Mouse (Mus musculus) hindbrain, embryonic 12.5 days (tissue): Measurements from ENCODE around the gene Fgf4. TPM values are rescaled to one million over a fixed set of nuclear protein-coding genes. Genes with fewer than 3 reads are reported as not detected.

Experiments
- ATAC-seq: fragments of 200-750 bp; cut with Nextera tagmentation; 2 replicates; pipeline ENCODE4 v1.8.0; 2017; ENCODE audit warnings: moderate TSS enrichment; ENCODE audit not compliant: low FRiP score
- H3K27ac ChIP-seq: fragments of 300-500 bp; sonication (generic); 2 replicates; pipeline ENCODE4 v1.5.1; 2016; ENCODE audit warnings: mild to moderate bottlenecking
- H3K27me3 ChIP-seq: fragments of 300-500 bp; sonication (generic); 2 replicates; pipeline ENCODE4 v1.6.1; 2016; ENCODE audit warnings: mild to moderate bottlenecking
- H3K36me3 ChIP-seq: fragments of 300-500 bp; sonication (generic); 2 replicates; pipeline ENCODE4 v1.6.1; 2016; ENCODE audit warnings: mild to moderate bottlenecking
- H3K4me1 ChIP-seq: fragments of 300-500 bp; sonication (generic); 2 replicates; pipeline ENCODE4 v1.6.1; 2016
- H3K4me2 ChIP-seq: fragments of 300-500 bp; sonication (generic); replicated peaks from 2 replicates; pipeline ENCODE4 v1.6.1; 2016; ENCODE audit warnings: mild to moderate bottlenecking
- H3K4me3 ChIP-seq: fragments of 300-500 bp; sonication (generic); 2 replicates; pipeline ENCODE4 v1.5.1; 2016; ENCODE audit warnings: mild to moderate bottlenecking
- H3K9ac ChIP-seq: fragments of 300-500 bp; sonication (generic); 2 replicates; pipeline ENCODE4 v1.6.1; 2016; ENCODE audit warnings: mild to moderate bottlenecking, moderate library complexity
- H3K9me3 ChIP-seq: fragments of 300-500 bp; sonication (generic); replicated peaks from 2 replicates; pipeline ENCODE4 v1.6.1; 2016; ENCODE audit warnings: mild to moderate bottlenecking
- WGBS: fragments of 180-500 bp; shearing (Covaris S2); methylation state at CpG from one replicate; pipeline ENCODE4 v1.1.7; 2016; 5-methylcytosine and 5-hydroxymethylcytosine counted together
- polyA plus RNA-seq: library from polyadenylated mRNA; unstranded; fragments of >200 nt; fragmentation: Nextera tagmentation; extraction: Ambion mirVana; gene quantifications from 2 replicates; pipeline ENCODE4 v1.2.1, GENCODE M21; 2016

The Fgf4 gene
- 0.13 and 0.46 TPM in 2 replicates for polyA plus RNA-seq

- Histone ChIP-seq H3K27ac (no peak within 1 kb of the TSS), H3K36me3 (no peaks in the 10 kb centered on the region), H3K9me3 (no peaks in the 10 kb centered on the region), H3K27me3 (peaks cover 34% of the 10 kb centered on the region), H3K4me1 (no peaks in the 10 kb centered on the region), H3K4me3 (no peak within 1 kb of the TSS), H3K9ac (no peak within 1 kb of the TSS), H3K4me2 (no peak within 1 kb of the TSS)
- ATAC-seq: no peak
These were observed at the start of gene Fgf4 for GRCm38 (mm10) chr7:144847067-144847466. Gene Fgf4, plus strand, starts transcription at chr7:144847367.

DNA sequence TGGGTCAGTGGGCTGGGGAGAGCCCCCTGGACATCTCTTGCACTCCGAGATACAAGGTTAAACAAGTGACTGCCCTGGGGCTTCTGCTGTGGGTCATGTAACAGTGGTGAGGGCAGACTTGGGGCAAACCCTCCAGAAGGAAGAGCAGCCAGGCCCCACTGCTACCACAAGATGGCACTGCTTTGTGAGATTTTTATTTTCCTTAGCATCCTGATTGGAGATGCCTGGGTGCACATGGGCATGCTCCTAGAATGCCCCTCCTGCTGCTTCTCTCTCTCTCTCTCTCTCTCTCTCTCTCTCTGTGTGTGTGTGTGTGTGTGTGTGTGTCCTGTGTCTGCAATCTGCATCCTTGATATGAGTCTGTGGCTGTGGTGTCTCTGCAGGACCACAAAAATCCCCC, 48.7 kb upstream of the Fgf4 start:
- ATAC-seq: peak; percentile 38; the same call in 1 of the 2 replicates
- Histone ChIP-seq H3K9ac (no peak overlapping the region), H3K4me1 (peaks cover 11% of the 10 kb centered on the region), H3K9me3 (no peaks in the 10 kb centered on the region), H3K4me2 (no peak overlapping the region), H3K27me3 (peaks cover 12% of the 10 kb centered on the region), H3K36me3 (no peaks in the 10 kb centered on the region), H3K27ac (no peak overlapping the region), H3K4me3 (no peak overlapping the region)
- 41% methylated on average over 1 of the region's 1 CpGs for WGBS

- Histone ChIP-seq H3K4me3 (no peak overlapping the region), H3K9ac (no peak overlapping the region), H3K36me3 (no peaks in the 10 kb centered on the region), H3K27ac (no peak overlapping the region), H3K9me3 (no peaks in the 10 kb centered on the region), H3K27me3 (0 out of 2 replicates have a peak, but pooled peaks cover 3% of the 10 kb centered on the region), H3K4me1 (peaks cover 8% of the 10 kb centered on the region; the same call in 1 of the 2 replicates), H3K4me2 (no peak overlapping the region)
- no peak for ATAC-seq
- WGBS: 61% methylated on average over 6 of the region's 6 CpGs
These were observed 40.1 kb upstream of the Fgf4 start for GRCm38 (mm10) chr7:144807036-144807435.

DNA sequence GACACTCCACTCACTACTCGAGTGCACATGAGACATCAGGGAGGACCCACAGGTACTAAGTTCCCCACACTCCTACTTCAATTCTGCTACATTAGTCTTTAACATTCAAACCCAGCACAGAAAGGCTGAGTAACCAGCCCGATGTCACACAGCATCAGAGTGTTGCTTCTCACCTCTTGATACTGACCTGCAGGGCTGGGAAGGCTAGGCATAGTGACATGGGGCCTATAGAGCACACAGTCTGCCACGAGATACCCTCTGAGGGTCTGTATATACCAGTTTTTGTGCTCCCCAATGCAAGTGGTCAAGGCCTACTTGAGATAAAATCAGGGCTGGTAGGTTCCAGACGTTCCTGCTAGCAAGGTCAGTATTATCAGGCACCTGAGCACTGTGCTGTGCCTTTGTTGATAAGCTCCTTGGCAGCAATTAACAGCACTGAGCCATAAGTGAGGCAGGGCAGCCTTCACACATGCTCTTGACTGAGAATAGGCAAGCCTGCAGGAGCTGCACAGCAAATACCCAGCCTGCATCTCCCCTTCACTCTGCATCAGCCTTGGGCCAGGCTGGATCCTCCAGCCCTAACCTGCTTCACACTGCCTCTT, 39.1 kb upstream of the Fgf4 start:
- WGBS: 67% methylated on average over 4 of the region's 4 CpGs
- H3K36me3 ChIP-seq: no peaks in the 10 kb centered on the region
- no peaks in the 10 kb centered on the region for H3K9me3 ChIP-seq
- H3K4me3 ChIP-seq: no peak overlapping the region
- no peak overlapping the region for H3K4me2 ChIP-seq
- no peak for ATAC-seq
- no peak overlapping the region for H3K9ac ChIP-seq
- H3K27me3 ChIP-seq: 0 out of 2 replicates have a peak, but pooled peaks cover 3% of the 10 kb centered on the region
- peaks cover 8% of the 10 kb centered on the region; the same call in 1 of the 2 replicates for H3K4me1 ChIP-seq
- H3K27ac ChIP-seq: no peak overlapping the region

DNA sequence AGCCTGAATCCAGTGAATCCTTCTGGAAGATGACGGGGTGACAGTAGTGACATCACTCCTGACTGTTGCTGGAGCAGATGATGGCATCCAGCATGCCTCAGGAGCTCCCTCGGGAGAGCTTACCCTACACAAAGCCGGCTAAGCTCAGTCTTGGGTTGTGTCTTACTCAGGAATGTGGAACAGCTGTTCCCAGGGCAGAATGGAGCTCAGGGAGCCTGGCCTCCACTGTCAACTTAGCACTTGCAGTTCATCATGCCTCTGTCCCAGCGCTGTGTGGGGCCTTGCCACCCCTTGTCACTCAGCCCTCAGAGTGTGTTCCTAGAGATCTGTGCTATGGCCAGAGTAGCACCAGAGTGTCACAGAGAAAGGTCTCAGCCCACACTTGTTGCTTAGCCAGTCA, 35.6 kb upstream of the Fgf4 start:
- no peak overlapping the region; the same call in 1 of the 2 replicates for H3K9ac ChIP-seq
- 0 out of 2 replicates have a peak, but pooled peaks cover 3% of the 10 kb centered on the region for H3K27me3 ChIP-seq
- no peak overlapping the region for H3K27ac ChIP-seq
- no peaks in the 10 kb centered on the region for H3K9me3 ChIP-seq
- WGBS: 51% methylated on average over 4 of the region's 4 CpGs
- H3K4me2 ChIP-seq: no peak overlapping the region
- H3K4me1 ChIP-seq: peaks cover 15% of the 10 kb centered on the region
- H3K36me3 ChIP-seq: no peaks in the 10 kb centered on the region
- no peak overlapping the region for H3K4me3 ChIP-seq
- ATAC-seq: no peak

- whole genome bisulfite sequencing: 23% methylated on average over 7 of the region's 7 CpGs
- Histone ChIP-seq H3K9me3 (peaks cover 20% of the 10 kb centered on the region; the same call in 1 of the 2 replicates), H3K36me3 (no peaks in the 10 kb centered on the region), H3K4me3 (no peak overlapping the region), H3K9ac (no peak overlapping the region), H3K4me1 (peaks cover 12% of the 10 kb centered on the region), H3K27me3 (peaks cover 12% of the 10 kb centered on the region), H3K4me2 (no peak overlapping the region), H3K27ac (no peak overlapping the region)
- ATAC-seq: no peak
These were observed 25.3 kb upstream of the Fgf4 start for GRCm38 (mm10) chr7:144821901-144822300.

GRCm38 (mm10) chr7:144823988-144824387, 23.2 kb upstream of the Fgf4 start:
- peaks cover 17% of the 10 kb centered on the region for H3K4me1 ChIP-seq
- WGBS: 86% methylated on average over 2 of the region's 2 CpGs
- ATAC-seq: no peak
- H3K27me3 ChIP-seq: peaks cover 28% of the 10 kb centered on the region
- H3K27ac ChIP-seq: no peak overlapping the region
- no peak overlapping the region for H3K9ac ChIP-seq
- H3K36me3 ChIP-seq: no peaks in the 10 kb centered on the region
- peaks cover 1% of the 10 kb centered on the region; the same call in 1 of the 2 replicates for H3K9me3 ChIP-seq
- no peak overlapping the region for H3K4me3 ChIP-seq
- no peak overlapping the region for H3K4me2 ChIP-seq

- no peak for ATAC-seq
- Histone ChIP-seq H3K4me1 (peaks cover 12% of the 10 kb centered on the region), H3K4me3 (no peak overlapping the region), H3K9ac (no peak overlapping the region), H3K36me3 (no peaks in the 10 kb centered on the region), H3K4me2 (no peak overlapping the region), H3K27ac (no peak overlapping the region), H3K9me3 (no peaks in the 10 kb centered on the region), H3K27me3 (peaks cover 47% of the 10 kb centered on the region)
- 28% methylated on average over 11 of the region's 11 CpGs for WGBS
These were observed 18.8 kb upstream of the Fgf4 start for GRCm38 (mm10) chr7:144828369-144828768.

- no peak within 1 kb of the TSS for H3K27ac ChIP-seq
- H3K9me3 ChIP-seq: no peaks in the 10 kb centered on the region
- H3K36me3 ChIP-seq: no peaks in the 10 kb centered on the region
- H3K27me3 ChIP-seq: peaks cover 81% of the 10 kb centered on the region
- peak within 1 kb of the TSS; percentile 33; the same call in 1 of the 2 replicates for H3K9ac ChIP-seq
- 2% methylated on average over 43 of the region's 43 CpGs for WGBS
- ATAC-seq: no peak
- H3K4me2 ChIP-seq: peak within 1 kb of the TSS; percentile 54
- H3K4me3 ChIP-seq: peak within 1 kb of the TSS; percentile 43
- H3K4me1 ChIP-seq: peaks cover 14% of the 10 kb centered on the region
These were observed 9.2 kb upstream of the Fgf4 start, which contains the start of gene Fgf3 for GRCm38 (mm10) chr7:144837891-144838488. Gene Fgf3, plus strand, starts transcription at chr7:144838083.

DNA sequence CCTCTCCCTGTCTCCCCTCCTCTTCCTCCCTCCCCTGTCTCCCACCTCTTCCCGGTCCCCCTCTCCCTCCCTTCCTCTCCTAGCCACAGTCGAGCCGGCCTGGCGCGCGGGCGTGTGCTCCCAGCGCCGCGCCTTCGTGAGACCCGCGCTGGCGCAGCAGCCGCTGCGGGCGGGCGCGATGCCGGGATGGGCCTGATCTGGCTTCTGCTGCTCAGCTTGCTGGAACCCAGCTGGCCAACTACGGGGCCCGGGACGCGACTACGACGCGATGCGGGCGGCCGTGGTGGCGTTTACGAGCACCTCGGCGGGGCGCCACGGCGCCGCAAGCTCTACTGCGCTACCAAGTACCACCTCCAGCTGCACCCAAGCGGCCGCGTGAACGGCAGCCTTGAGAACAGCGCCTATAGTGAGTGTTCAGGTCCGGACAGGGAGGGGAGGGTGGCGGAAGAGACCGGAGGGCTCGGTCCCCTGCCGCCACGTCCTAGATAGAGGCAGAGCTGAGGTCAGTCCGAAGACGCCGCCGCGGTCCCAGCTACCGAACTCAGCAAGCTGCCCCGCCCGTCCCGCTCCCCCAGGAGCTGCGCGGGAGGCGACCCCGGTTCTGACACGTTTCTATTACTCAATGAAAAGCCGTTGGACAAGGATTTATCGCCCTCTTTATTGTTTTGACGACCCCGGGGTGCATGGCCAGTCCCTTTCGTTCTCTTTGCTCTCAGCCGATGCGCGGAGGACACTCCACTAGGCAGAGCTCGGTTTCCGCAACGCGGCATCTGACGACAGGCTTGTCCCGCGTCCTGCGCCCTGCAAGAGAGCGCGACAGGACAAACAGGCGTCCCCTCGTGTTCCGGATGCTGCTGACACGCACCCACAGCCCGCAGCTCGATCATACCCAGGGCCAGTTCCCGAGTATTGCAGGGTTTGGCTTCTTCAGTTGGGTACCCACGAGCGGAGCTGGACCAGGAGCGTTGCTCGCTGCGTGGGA, 8.4 kb upstream of the Fgf4 start:
- WGBS: under 1% methylated on average over 94 of the region's 94 CpGs

GRCm38 (mm10) chr7:144846158-144846557, 1.0 kb upstream of the Fgf4 start:
- Histone ChIP-seq H3K4me3 (no peak overlapping the region), H3K9ac (no peak overlapping the region), H3K36me3 (no peaks in the 10 kb centered on the region), H3K9me3 (no peaks in the 10 kb centered on the region), H3K27ac (no peak overlapping the region), H3K4me1 (no peaks in the 10 kb centered on the region), H3K27me3 (peaks cover 39% of the 10 kb centered on the region), H3K4me2 (no peak overlapping the region)
- ATAC-seq: no peak
- 28% methylated on average over 4 of the region's 4 CpGs for WGBS

More for the DNA sequence above, 8.4 kb upstream of the Fgf4 start:
- Histone ChIP-seq H3K9me3 (no peaks in the 10 kb centered on the region), H3K4me1 (peaks cover 14% of the 10 kb centered on the region), H3K27me3 (peaks cover 83% of the 10 kb centered on the region), H3K27ac (no peak overlapping the region), H3K4me3 (peak overlapping the region; percentile 43), H3K36me3 (no peaks in the 10 kb centered on the region), H3K9ac (peak overlapping the region; percentile 33; the same call in 1 of the 2 replicates), H3K4me2 (peak overlapping the region; percentile 54)
- ATAC-seq: peak; percentile 72

DNA sequence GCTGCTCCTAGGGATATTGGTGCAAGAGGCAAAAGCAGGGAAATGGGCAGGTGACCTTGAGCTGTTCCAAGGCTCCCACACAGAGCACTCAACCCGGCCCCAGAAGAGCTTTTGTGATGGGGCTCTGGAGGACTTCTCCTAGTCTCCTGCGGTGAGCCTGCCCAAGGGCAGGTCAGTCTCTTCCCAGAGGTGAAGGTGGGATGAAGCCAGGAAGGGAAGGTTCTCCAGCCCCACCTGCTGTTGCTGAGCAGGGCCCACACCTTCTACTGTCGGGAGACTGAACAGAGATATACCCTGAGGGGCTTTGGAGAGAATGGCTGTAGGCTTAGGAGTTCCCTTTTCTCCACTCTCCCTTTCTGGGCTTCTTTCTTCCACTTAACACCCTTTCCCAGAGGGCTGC, 4.2 kb downstream of the Fgf4 start:
- Histone ChIP-seq H3K9me3 (no peaks in the 10 kb centered on the region), H3K36me3 (no peaks in the 10 kb centered on the region), H3K4me1 (no peaks in the 10 kb centered on the region), H3K27ac (no peak overlapping the region), H3K9ac (no peak overlapping the region), H3K4me2 (no peak overlapping the region), H3K27me3 (peaks cover 14% of the 10 kb centered on the region), H3K4me3 (no peak overlapping the region)
- no peak for ATAC-seq
- 65% methylated on average over 3 of the region's 3 CpGs for WGBS
